Mouse (Mus musculus) fat pad, adult 2 months (tissue): ENCODE measurements at regions not wholly inside any gene's neighbourhood (a gene's known extent, or its start where the extent isn't known, plus 50 kb on each side); places are given as distances from the start of the nearest gene placed in this dataset.

Experiments
- DNase-seq: peaks from one replicate; pipeline ENCODE4 v3.0.0-alpha.2; 2011; ENCODE audit warnings: low read depth, low spot score; ENCODE audit errors: extremely low read depth

GRCm38 (mm10) chr14:46639116-46639826, 121.1 kb upstream of the Cdkn3 start:
- DNase-seq, result no peak

DNA sequence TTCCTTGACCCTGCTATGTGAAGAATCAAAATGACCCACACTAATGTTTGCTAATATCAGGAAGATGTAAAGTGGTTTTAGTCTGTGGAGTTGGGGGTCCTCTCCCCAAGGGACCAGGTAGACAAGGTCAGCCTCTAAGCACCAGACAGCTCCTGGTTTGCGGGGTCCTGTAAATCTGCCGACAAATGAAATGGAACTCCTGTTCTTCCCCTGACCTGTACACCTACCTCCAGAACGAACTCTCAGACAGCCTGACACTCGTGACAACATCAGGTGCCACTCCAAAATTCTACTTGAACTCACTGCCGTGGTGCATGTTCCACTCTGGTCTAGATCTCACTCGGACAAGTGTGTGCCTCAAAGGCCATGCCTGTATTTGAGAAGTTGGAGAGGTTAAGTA, 121.8 kb upstream of the Cdkn3 start:
- no peak for DNase-seq

GRCm38 (mm10) chr14:46637240-46637639, 123.1 kb upstream of the Cdkn3 start:
- no peak for DNase-seq

DNA sequence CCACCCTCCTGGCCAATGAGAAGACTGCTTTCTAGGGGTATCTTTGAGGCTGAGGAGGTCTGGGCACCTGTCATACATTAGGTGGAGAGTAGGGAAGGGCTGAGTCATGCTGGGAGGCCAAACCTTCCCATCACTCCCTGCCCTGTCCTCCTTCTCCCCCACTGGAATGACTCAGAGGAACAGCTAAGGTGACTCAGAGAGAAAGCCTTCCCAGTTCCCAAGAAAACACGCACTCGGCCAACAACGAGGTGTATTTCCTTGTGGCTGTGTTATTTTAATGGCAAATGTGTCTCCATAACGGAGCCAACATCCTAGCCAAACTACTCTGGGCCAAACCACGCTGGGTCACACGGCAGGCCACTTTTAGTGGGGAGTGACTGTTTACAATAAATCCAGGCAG, 124.0 kb upstream of the Cdkn3 start:
- DNase-seq, result peak; percentile 21

GRCm38 (mm10) chr14:46635322-46635721, 125.0 kb upstream of the Cdkn3 start:
- DNase-seq, result no peak

DNA sequence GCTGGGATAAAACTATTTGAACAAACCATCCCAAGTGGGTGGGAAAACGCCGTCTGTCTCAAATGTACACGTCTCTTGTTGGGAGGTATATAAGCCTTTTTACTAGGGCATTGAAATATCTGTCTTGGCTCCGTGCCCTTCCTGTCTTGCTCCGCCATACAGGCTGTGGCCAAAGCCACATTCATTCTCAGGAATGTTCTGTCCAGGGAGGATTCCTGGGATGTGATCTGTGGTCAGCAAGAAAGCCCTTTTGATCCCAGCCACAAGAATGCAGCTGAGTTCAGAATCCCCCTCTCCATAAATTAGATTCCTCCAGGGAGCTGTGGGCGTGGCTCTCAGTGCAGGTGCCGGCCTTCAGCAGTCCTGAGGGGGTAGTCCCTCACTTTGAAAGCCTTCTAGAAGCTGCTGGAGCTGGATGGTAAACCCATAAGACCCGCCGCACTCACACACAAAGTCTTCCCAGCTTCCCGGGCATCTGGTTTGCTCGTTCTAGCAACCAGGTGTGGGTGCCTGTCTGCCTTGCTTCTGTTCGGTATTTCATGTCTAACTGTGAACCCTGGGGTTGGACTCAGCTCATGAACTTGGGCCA, 125.6 kb upstream of the Cdkn3 start:
- DNase-seq, result no peak

GRCm38 (mm10) chr14:46634251-46634650, 126.1 kb upstream of the Cdkn3 start:
- DNase-seq, result no peak

- DNase-seq, result no peak
These were observed 132.7 kb upstream of the Cdkn3 start for GRCm38 (mm10) chr14:46627690-46628089.

DNA sequence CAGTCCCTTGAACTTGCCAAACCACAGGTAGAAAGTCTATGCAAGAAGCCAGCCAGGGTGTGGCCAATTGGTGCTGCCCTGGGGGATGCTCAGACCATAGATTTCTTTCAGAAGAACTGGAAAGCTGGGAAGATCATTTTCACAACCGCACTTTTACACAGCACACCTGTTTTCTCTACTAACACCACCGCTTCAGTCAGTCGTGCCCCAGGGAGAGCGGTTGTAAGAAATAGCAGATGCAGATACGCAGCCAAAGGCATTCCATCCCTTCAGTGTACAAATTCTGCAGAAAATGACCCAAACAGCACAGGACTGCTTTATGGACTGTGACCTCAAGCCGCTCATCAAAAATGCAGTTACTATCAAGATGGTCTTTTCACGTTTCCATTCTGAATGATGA, 134.6 kb upstream of the Cdkn3 start:
- DNase-seq, result no peak

- no peak for DNase-seq
These were observed 136.7 kb upstream of the Cdkn3 start for GRCm38 (mm10) chr14:46623645-46624044.

- no peak for DNase-seq
These were observed 144.3 kb upstream of the Cdkn3 start for GRCm38 (mm10) chr14:46616030-46616429.

- DNase-seq, result no peak
These were observed 145.4 kb upstream of the Cdkn3 start for GRCm38 (mm10) chr14:46614936-46615335.

DNA sequence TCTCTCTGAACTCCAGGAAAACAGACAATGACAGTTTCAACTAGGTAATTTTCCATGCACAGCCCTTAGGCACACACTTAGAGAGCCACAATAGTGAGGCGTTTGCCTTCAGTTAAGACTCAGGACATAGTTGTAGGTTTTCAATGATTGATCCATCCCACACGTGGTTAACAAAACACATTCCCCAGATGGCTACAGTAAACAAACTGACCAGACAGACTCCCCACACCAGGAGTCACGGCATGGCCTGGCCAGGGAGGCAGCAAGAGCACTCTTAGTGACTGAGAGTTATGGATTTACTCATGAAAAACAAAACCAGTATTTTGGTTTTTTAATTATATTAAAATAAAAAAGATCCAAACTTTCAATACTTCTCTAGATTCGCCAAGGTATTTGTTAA, 146.6 kb upstream of the Cdkn3 start:
- DNase-seq, result no peak

DNA sequence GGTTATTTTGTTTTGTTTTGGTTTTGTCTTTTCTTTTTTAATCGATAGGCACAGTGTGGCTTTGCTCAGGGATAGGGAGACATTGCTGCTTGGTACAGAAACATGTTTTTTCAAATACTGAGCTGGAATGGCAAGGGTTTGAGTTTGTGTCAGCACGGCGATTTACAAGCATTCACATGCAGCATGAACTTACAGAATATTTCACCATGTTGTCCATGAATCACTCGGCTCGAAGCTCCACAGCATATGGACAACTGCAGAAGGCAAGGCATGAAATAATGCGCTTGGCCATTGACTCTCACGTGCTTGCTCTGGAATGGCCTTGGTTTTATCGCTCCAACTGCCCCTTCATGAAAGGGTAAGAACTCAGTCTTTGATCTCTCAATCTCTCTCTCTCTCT, 147.1 kb upstream of the Cdkn3 start:
- DNase-seq, result no peak

- no peak for DNase-seq
These were observed 147.8 kb upstream of the Cdkn3 start for GRCm38 (mm10) chr14:46612584-46612983.

- DNase-seq, result no peak
These were observed 149.4 kb upstream of the Cdkn3 start for GRCm38 (mm10) chr14:46610926-46611325.

DNA sequence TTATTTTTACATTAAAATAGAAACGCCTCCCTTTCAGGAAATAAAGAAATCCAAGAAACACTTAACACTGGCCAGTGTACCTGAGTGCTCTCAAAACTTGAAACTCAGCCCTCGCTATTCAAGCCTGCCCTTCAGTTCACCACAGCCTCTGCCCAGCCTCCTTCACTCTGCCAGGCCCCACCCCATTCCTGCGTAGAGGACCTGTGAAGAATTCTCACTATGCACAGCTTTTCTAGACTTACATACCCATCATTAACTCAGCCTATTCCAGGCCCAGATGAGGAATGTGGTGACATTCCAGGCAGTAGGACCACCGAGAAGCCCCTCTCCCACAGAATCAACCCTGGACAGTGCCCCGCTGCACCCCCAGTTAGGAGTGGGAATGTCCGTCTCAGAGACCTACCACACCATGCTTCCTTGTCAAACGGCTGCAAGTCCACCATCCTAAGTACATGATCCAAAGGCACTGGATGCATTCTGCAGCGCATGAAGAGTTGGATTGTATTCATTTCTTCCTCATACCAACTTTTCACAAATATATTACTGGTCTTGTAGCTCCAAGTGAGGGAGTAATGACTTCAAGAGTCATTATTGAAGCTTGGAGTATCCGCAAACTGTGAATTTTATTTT, 150.0 kb upstream of the Cdkn3 start:
- no peak for DNase-seq

DNA sequence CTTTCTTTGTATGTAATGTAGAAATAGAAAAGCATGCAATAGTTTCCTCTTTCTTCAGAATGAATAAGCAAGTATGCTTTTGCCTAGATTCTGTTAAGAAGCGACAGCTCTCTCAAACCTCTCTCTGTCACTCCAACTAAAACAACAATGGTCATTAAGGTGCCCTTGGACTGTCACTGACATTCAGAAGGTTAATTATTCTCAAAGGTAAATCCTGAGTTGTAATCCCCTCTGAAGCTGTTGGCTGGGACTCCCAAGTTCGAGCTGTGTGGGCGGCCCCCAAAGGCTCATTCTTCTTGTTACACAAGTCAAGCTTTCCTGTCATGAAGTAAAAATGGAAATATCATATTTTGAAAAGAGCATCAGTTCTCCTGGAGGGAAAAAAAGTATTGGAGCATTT, 153.6 kb upstream of the Cdkn3 start:
- no peak for DNase-seq

DNA sequence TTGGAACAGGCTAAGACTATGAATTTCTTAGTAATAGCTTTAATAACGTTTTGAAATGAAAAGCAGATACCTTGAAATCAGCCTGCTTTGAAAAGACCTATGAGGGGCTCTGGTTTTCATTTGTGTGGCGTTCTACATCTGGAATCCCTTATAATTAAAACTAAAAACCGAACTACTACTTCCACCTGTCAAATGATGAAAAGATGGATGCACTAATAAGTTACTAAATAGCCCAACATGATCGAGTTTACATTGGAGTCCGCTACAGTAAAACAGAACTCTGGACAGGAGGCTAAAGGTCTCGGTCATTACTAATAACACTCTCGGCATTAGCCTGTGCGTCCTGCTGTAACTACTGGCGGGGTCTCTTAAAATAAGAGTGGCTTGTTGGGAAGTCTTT, 154.3 kb upstream of the Cdkn3 start:
- DNase-seq, result no peak

DNA sequence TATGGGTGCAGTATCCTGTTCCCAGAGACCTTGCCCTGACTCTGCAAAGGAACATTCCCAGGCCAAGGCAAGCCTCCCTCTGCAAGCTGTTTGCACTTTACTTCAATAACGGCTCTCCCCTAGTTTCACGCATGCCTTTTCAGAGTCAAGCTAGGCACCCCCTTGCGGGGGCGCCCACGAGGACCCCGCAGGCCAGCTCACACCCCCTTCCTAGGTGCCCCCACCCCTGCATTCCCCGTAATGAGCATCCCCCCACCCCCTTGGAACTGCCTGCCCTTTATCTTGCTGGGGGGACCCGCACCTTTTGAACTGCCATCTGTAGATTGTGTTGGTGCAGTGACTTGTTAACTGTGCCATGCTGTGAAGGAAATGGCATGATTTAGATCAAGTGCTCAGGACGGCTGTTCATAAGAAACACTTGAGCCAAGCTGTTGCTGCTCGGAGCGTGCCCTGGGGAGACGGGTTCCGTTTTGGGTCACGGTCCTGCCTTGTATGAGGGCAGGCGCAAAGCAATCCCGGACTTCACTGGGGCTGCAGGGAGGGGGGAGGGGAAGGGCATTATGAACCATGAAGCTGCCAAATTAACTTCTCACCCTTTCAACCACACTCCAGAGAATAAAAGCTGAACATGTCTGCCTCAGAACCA, 155.3 kb upstream of the Cdkn3 start:
- DNase-seq, result no peak

- DNase-seq, result no peak
These were observed 156.0 kb upstream of the Cdkn3 start for GRCm38 (mm10) chr14:46604156-46604885.
